Mouse (Mus musculus) neural tube, embryonic 13.5 days (tissue): ENCODE results near the gene Gas7. TPM values are rescaled to one million over a fixed set of nuclear protein-coding genes. Genes with fewer than 3 reads are reported as not detected.

Experiments used
- ATAC-seq: fragments of 200-750 bp; cut with Nextera tagmentation; 2 replicates; pipeline ENCODE4 v1.8.0; 2017; ENCODE audit warnings: low read depth, mild to moderate bottlenecking, moderate TSS enrichment, moderate library complexity
- H3K27ac ChIP-seq: fragments of 300-500 bp; sonication (generic); replicated peaks from 2 replicates; pipeline ENCODE4 v1.5.1; 2015; ENCODE audit warnings: moderate library complexity, mild to moderate bottlenecking, inconsistent platforms
- H3K27me3 ChIP-seq: fragments of 300-500 bp; sonication (generic); 2 replicates; pipeline ENCODE4 v1.6.1; 2015; ENCODE audit warnings: mild to moderate bottlenecking, inconsistent platforms
- H3K36me3 ChIP-seq: fragments of 300-500 bp; sonication (generic); 2 replicates; pipeline ENCODE4 v1.6.1; 2015; ENCODE audit warnings: mild to moderate bottlenecking, inconsistent platforms
- H3K4me1 ChIP-seq: fragments of 300-500 bp; sonication (generic); replicated peaks from 2 replicates; pipeline ENCODE4 v1.6.1; 2015; ENCODE audit warnings: inconsistent platforms
- H3K4me2 ChIP-seq: fragments of 300-500 bp; sonication (generic); 2 replicates; pipeline ENCODE4 v1.6.1; 2015; ENCODE audit warnings: inconsistent platforms, mild to moderate bottlenecking, moderate library complexity
- H3K4me3 ChIP-seq: fragments of 300-500 bp; sonication (generic); 2 replicates; pipeline ENCODE4 v1.5.1; 2015; ENCODE audit warnings: mild to moderate bottlenecking, inconsistent platforms
- H3K9ac ChIP-seq: fragments of 300-500 bp; sonication (generic); 2 replicates; pipeline ENCODE4 v1.6.1; 2015; ENCODE audit warnings: moderate library complexity, mild to moderate bottlenecking, inconsistent platforms
- H3K9me3 ChIP-seq: fragments of 300-500 bp; sonication (generic); 2 replicates; pipeline ENCODE4 v1.6.1; 2016; ENCODE audit warnings: inconsistent platforms
- WGBS: fragments of 180-500 bp; shearing (Covaris S2); methylation state at CpG from one replicate; pipeline ENCODE4 v1.1.7; 2015; 5-methylcytosine and 5-hydroxymethylcytosine counted together
- polyA plus RNA-seq: library from polyadenylated mRNA; unstranded; fragments of >200 nt; fragmentation: Nextera tagmentation; extraction: Ambion mirVana; gene quantifications from 2 replicates; pipeline ENCODE4 v1.2.1, GENCODE M21; 2015

Gene Gas7
- polyA plus RNA-seq, 1 experiment from 2014 or later = 12.8 TPM

DNA sequence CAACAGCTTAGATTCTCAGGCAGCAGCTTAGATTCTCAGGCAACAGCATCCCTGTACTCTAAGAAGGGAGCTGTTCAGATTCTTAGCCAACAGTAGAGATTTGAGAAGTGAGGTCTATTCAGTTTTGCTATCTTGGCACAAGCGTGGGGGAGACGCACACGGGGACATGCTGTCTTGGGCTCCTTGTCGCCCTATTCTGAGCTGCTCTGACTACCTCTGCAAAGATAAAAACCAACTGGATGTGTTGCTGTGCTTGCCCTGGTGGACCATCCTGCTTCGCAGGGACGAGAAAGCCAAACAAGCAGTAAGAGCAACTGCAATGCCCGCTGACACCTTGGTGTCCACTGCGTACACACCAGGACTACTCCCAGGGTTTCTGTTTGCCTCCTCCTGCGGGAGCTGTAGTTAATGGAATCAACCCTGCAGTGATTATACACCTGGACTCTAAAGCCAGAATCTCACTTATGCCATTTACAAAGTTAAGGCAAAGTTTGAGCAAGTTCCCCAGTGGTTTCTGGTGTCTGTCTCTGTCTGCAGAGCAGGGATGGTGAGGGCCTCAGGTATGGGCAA, 198.4 kb downstream of the Gas7 start:
- no peak for ATAC-seq
- H3K4me2 ChIP-seq = no peak overlapping the region
- no peaks in the 10 kb centered on the region for H3K27me3 ChIP-seq
- H3K36me3 ChIP-seq = no peaks in the 10 kb centered on the region
- H3K9me3 ChIP-seq = no peaks in the 10 kb centered on the region
- peaks cover 15% of the 10 kb centered on the region for H3K4me1 ChIP-seq
- WGBS = 92% methylated on average over 9 of the region's 9 CpGs
- H3K9ac ChIP-seq = no peak overlapping the region
- H3K4me3 ChIP-seq = no peak overlapping the region
- H3K27ac ChIP-seq = no peak overlapping the region

GRCm38 (mm10) chr11:67654514-67654913, 199.3 kb downstream of the Gas7 start:
- H3K9me3 ChIP-seq = no peaks in the 10 kb centered on the region
- no peak overlapping the region for H3K4me3 ChIP-seq
- no peaks in the 10 kb centered on the region for H3K27me3 ChIP-seq
- peaks cover 15% of the 10 kb centered on the region for H3K4me1 ChIP-seq
- WGBS = 80% methylated on average over 4 of the region's 4 CpGs
- H3K36me3 ChIP-seq = no peaks in the 10 kb centered on the region
- no peak for ATAC-seq
- H3K27ac ChIP-seq = no peak overlapping the region
- H3K4me2 ChIP-seq = no peak overlapping the region
- H3K9ac ChIP-seq = no peak overlapping the region

DNA sequence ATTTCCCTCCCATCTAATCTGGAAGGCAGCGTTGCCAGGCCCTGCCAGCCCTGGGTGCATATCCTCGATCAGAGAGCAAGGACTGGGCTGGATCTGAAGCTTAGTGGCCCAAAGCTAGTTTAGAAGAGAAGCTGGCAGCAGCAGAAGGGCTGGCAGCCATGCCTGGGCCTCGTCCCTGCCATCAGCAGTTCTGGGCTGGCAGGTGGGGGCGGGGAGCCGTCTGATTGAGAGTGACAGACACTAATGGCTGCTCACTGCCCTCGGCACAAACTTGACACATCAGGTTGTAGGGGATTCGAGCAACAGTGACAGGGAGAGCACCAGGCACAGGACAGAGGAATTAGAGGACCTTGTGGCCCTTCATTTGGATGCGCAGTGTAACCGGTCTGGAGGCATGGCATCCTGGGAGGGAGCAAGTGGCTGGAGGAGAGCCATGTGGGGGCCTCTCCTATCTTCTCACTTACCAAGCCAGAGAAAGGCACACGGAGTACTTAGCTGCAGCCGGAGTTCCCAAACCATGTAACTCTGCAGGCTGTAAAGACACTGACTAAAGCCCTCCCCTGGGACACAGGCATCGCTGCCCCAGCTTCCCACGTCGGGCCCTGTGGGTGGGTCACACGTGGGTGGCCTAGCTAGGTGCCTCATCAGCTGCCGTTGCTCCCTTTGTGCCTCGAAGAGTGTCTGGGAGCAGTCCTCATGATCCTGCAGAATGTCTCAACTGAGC, 200.2 kb downstream of the Gas7 start:
- no peak for ATAC-seq
- WGBS = 72% methylated on average over 17 of the region's 17 CpGs

DNA sequence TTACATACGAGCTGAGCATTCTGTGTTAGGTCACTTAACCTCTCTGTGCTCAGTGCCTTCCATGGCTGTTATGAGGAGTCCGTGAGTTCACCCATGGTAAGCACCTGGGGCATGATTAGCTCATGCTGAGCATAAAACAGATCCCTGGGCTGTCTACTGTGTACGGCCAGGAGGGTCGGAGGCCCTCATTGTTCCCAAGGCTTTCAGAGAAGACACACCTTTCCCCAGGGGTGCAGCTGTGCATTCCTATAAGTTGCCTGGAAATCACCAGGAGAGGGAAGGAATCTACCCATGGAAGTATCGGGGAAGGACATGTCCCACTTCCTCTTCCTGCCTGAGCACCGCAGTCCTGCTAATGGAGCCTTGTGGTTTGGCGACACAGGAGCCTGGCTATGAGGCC, 201.1 kb downstream of the Gas7 start:
- Histone ChIP-seq H3K4me1 (peaks cover 15% of the 10 kb centered on the region), H3K27ac (no peak overlapping the region), H3K27me3 (no peaks in the 10 kb centered on the region), H3K4me2 (no peak overlapping the region), H3K36me3 (no peaks in the 10 kb centered on the region), H3K9ac (no peak overlapping the region), H3K4me3 (no peak overlapping the region), H3K9me3 (no peaks in the 10 kb centered on the region)
- WGBS = 81% methylated on average over 7 of the region's 7 CpGs
- no peak for ATAC-seq

More for the DNA sequence above, 200.2 kb downstream of the Gas7 start:
- H3K4me1 ChIP-seq = peaks cover 15% of the 10 kb centered on the region
- no peaks in the 10 kb centered on the region for H3K27me3 ChIP-seq
- no peaks in the 10 kb centered on the region for H3K36me3 ChIP-seq
- 0 out of 2 replicates have a peak overlapping the region, but pooled peaks have one; percentile 17 for H3K9ac ChIP-seq
- H3K4me3 ChIP-seq = no peak overlapping the region
- no peak overlapping the region for H3K27ac ChIP-seq
- no peak overlapping the region for H3K4me2 ChIP-seq
- H3K9me3 ChIP-seq = no peaks in the 10 kb centered on the region

- no peaks in the 10 kb centered on the region for H3K36me3 ChIP-seq
- WGBS = 88% methylated on average over 9 of the region's 9 CpGs
- peaks cover 13% of the 10 kb centered on the region for H3K4me1 ChIP-seq
- no peak overlapping the region for H3K27ac ChIP-seq
- no peaks in the 10 kb centered on the region for H3K9me3 ChIP-seq
- H3K4me2 ChIP-seq = no peak overlapping the region
- no peak overlapping the region for H3K9ac ChIP-seq
- no peak overlapping the region for H3K4me3 ChIP-seq
- H3K27me3 ChIP-seq = no peaks in the 10 kb centered on the region
- ATAC-seq = no peak
These were observed 201.6 kb downstream of the Gas7 start for GRCm38 (mm10) chr11:67656811-67657210.

- Histone ChIP-seq H3K4me1 (peaks cover 3% of the 10 kb centered on the region), H3K27ac (no peak overlapping the region; the same call in 1 of the 2 replicates), H3K9me3 (no peaks in the 10 kb centered on the region), H3K36me3 (no peaks in the 10 kb centered on the region), H3K4me3 (no peak overlapping the region), H3K9ac (no peak overlapping the region), H3K4me2 (no peak overlapping the region), H3K27me3 (no peaks in the 10 kb centered on the region)
- 46% methylated on average over 11 of the region's 11 CpGs for WGBS
- ATAC-seq = peak; percentile 27; the same call in 1 of the 2 replicates
These were observed 202.6 kb downstream of the Gas7 start for GRCm38 (mm10) chr11:67657685-67658382.

- Histone ChIP-seq H3K4me1 (no peaks in the 10 kb centered on the region), H3K27ac (no peak overlapping the region), H3K36me3 (no peaks in the 10 kb centered on the region), H3K4me3 (no peak overlapping the region), H3K27me3 (no peaks in the 10 kb centered on the region), H3K9ac (no peak overlapping the region), H3K9me3 (no peaks in the 10 kb centered on the region), H3K4me2 (no peak overlapping the region)
- WGBS = 90% methylated on average over 8 of the region's 8 CpGs
- ATAC-seq = no peak
These were observed 206.2 kb downstream of the Gas7 start for GRCm38 (mm10) chr11:67661465-67661864.

- Histone ChIP-seq H3K4me1 (0 out of 2 replicates have a peak, but pooled peaks cover 8% of the 10 kb centered on the region), H3K27ac (no peak overlapping the region), H3K4me2 (no peak overlapping the region), H3K36me3 (no peaks in the 10 kb centered on the region), H3K27me3 (no peaks in the 10 kb centered on the region), H3K9ac (no peak overlapping the region), H3K4me3 (no peak overlapping the region), H3K9me3 (no peaks in the 10 kb centered on the region)
- no peak for ATAC-seq
- 93% methylated on average over 4 of the region's 4 CpGs for WGBS
These were observed 208.2 kb downstream of the Gas7 start for GRCm38 (mm10) chr11:67663437-67663836.

GRCm38 (mm10) chr11:67664261-67664660, 209.0 kb downstream of the Gas7 start:
- WGBS = 94% methylated on average over 3 of the region's 3 CpGs
- no peaks in the 10 kb centered on the region for H3K36me3 ChIP-seq
- no peak overlapping the region for H3K9ac ChIP-seq
- 0 out of 2 replicates have a peak, but pooled peaks cover 8% of the 10 kb centered on the region for H3K4me1 ChIP-seq
- H3K27ac ChIP-seq = peak overlapping the region; percentile 28; the same call in 1 of the 2 replicates
- no peak overlapping the region for H3K4me2 ChIP-seq
- no peak for ATAC-seq
- H3K27me3 ChIP-seq = no peaks in the 10 kb centered on the region
- no peak overlapping the region for H3K4me3 ChIP-seq
- no peaks in the 10 kb centered on the region for H3K9me3 ChIP-seq

GRCm38 (mm10) chr11:67664918-67665317, 209.7 kb downstream of the Gas7 start:
- Histone ChIP-seq H3K9me3 (no peaks in the 10 kb centered on the region), H3K4me2 (no peak overlapping the region), H3K4me3 (no peak overlapping the region), H3K36me3 (no peaks in the 10 kb centered on the region), H3K9ac (no peak overlapping the region), H3K27ac (no peak overlapping the region), H3K4me1 (0 out of 2 replicates have a peak, but pooled peaks cover 8% of the 10 kb centered on the region), H3K27me3 (no peaks in the 10 kb centered on the region)
- ATAC-seq = no peak
- WGBS = 91% methylated on average over 6 of the region's 6 CpGs

DNA sequence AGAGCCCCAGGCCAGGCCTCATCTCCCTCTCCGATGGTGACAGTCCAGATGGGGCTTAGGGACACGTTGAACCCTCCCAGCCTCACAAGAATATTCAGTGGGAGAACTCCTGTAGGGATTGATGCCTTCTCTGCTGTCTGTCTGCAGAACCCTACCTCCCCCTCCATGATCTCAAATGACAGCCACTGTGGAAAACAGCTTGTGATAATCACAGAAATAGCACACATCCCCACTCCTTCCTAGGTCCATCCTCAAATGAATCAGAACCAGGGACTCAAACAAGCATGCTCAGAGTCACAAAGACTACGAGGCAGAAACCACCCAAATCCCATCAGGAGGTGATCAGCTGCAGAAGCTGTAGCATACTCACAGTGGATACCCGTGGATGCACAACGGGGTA, 210.9 kb downstream of the Gas7 start:
- Histone ChIP-seq H3K27ac (no peak overlapping the region), H3K9ac (no peak overlapping the region), H3K9me3 (no peaks in the 10 kb centered on the region), H3K4me2 (no peak overlapping the region), H3K27me3 (no peaks in the 10 kb centered on the region), H3K4me3 (no peak overlapping the region), H3K4me1 (0 out of 2 replicates have a peak, but pooled peaks cover 8% of the 10 kb centered on the region), H3K36me3 (no peaks in the 10 kb centered on the region)
- no peak for ATAC-seq
- WGBS = 82% methylated on average over 5 of the region's 5 CpGs
